Mouse (Mus musculus): Measurements from ENCODE around the gene Msantd4.
"Not testable (repeated sequence)": the region's sequence is repeated elsewhere in the genome, so short reads cannot be mapped to it uniquely, and the experiment has no call there.

The Msantd4 gene

DNA sequence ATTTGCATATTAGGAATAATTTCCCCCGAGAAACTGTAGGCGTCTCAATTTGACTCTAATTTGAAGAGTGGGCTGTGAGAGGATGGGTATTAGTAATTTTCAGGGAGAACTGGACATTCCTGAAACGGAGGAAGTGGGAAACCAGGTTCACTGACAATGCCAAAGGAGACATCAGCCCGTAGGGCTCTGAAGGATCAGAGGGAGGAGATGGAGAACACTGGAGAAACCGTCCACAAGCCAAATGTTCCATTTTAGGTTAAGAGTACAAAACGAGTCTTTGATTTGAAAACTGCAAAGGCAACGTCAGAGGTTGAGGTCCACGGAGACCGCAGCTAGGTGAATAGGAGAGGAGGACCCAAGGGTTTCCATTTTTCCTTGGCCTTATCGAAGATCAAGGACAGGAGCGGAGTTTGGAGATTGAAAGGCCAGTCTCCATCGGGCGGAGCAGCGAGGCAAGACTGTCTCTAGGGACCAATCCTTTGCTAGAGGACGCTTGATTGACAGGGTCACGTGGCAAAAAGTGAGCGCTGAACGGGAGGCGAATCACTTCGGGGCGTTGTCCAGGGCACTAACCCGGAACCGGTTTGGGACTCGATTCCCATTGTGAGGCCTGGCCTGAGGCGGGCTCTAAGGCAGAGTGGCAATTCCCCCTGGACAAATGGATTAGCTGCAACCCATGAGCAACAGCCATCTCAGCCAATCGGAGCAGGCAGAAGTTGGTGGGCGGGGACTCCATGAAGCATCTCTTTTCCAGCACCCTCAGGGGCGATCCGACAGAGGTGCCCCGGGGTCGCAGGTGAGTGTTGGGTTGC is at the start of gene Msantd4:
Msantd4 (plus strand) TSS at position 735 of the 812 bp plus-strand sequence.
- DNase-seq (ENCODE audit: low spot score): peak; percentile 89

DNA sequence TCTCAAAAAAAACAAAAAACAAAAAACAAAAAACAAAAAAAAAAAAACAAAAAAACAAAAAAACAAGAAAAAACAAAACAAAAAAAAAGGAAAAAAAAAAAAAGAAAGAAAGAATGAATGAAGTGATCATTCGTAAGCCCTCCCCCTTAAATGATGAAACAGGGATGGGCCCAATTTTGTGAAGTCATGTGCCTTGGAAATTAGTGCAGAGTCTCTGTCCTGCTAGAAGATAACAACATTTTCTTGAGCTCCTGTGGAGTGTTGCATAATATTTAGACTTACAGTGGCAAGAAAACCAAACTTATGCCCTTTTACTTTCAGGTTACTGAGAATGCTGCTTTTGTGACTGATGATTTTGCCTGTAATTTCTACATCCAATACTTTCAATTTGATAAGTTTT is 23.2 kb upstream of the Msantd4 start:
- DNase-seq (ENCODE audit: low spot score): no peak

DNA sequence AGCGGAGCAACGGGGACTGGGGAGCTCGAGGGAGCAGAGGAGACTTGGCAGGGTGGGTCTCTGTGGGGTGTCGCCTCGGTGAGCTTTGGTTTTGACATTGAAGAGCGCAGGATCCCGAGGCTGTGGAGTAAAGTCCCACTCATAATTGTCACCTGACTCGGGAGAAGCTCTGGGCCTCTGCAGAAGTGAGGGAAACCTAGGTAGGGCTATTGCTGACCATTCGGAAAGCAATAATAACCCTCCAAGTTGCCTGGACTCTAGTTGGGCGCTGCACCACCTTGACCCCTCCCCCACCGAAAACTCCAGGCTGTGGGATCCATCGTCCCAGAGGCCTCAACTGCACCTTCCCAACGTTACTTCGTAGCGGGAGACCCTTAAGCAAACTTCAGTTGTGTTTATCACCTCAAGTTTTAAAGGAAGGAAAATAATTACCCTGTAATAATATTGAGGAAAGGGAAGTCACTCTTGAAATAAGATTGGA is 318 bp downstream of the Msantd4 start:
- DNase-seq (ENCODE audit: low spot score): no peak

DNA sequence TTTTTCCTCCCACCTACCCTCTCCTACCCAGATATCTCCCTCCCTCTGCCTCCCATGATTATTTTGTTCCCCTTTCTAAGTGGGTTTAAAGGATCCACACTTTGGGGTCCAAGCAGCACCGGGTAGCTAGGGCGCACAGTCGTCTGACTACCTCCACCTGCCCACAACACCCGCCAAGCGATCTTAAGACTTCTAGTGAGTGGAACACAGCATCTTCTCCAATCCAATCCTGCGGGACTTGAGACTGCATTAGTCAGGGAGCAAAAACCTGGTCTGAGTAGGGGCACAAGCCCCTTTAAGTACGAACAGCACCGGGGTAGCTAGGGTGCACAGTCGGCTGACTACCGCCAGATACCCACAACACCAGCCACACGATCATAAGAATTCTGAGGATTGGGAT is 24.4 kb downstream of the Msantd4 start:
- DNase-seq (ENCODE audit: low spot score): not testable (repeated sequence)
